Mouse (Mus musculus) gastrocnemius, adult 2 months (tissue): ENCODE results near the gene Trpc5. TPM values are rescaled to one million over a fixed set of nuclear protein-coding genes. Genes with fewer than 3 reads are reported as not detected.

Experiments used
- DNase-seq: peaks from one replicate; pipeline ENCODE4 v3.0.0; 2022
- H3K27ac ChIP-seq: fragments of 200-600 bp; 2 replicates; pipeline ENCODE4 v1.8.1; 2022; ENCODE audit warnings: mild to moderate bottlenecking
- H3K4me3 ChIP-seq: fragments of 200-600 bp; 2 replicates; pipeline ENCODE4 v1.8.1; 2022; ENCODE audit warnings: mild to moderate bottlenecking, moderate library complexity
- CTCF ChIP-seq: fragments of 200-600 bp; IDR thresholded peaks from 2 replicates; pipeline ENCODE4 v1.8.1; 2022; ENCODE audit warnings: antibody characterized with exemption, mild to moderate bottlenecking, moderate library complexity
- intact Hi-C: fragments of 180-260 bp; cut with DNase I; formaldehyde crosslinking; loops from one replicate; pipeline ENCODE4 v1.15.1; 2025
- total RNA-seq, 2 experiments: library from RNA; stranded (reverse); gene quantifications; 2 replicates each; pipeline ENCODE4 v1.2.3; 2021

Gene Trpc5
- total RNA-seq, 2 experiments from 2014 or later = 0.15 TPM; not detected in 1

GRCm38 (mm10) chrX:144464416-144464815, 223.6 kb downstream of the Trpc5 start:
- intact Hi-C loops = no loop called here
- Histone ChIP-seq H3K4me3 (no peak overlapping the region), H3K27ac (no peak overlapping the region)
- no peak for DNase-seq
- TF ChIP-seq CTCF = no peak

- TF ChIP-seq CTCF = no peak
- intact Hi-C loops = no loop called here
- no peak within 1 kb of the TSS for H3K4me3 ChIP-seq
- H3K27ac ChIP-seq = no peak within 1 kb of the TSS
- DNase-seq = no peak
Observed at GRCm38 (mm10) chrX:144456281-144456680, 231.7 kb downstream of the Trpc5 start, which contains the start of gene Trpc5os. TSS of gene Trpc5os (plus strand) at chrX:144456581.

GRCm38 (mm10) chrX:144423848-144424247, 264.1 kb downstream of the Trpc5 start:
- Histone ChIP-seq H3K4me3 (no peak overlapping the region), H3K27ac (no peak overlapping the region)
- intact Hi-C loops = no loop called here
- DNase-seq = no peak
- no peak for TF ChIP-seq CTCF

DNA sequence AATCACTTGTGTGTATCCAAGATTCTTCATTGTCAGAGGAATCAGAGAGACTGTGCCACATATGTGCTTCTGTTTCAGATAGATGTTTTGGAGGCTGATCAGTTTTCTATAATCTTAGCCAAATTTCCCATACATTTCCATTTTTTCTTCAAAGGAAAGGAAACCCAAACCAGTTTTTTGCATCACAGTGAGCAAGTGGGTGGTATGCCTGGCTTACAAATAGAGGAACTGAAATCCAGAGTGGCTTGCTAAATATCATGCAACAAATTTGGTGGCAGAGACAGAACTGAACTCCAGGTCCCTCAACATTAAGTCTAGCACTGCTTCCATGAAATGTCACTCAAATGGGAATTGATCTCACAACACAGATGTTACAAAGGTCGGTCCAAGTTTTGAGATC, 266.9 kb downstream of the Trpc5 start:
- DNase-seq = no peak
- no peak for TF ChIP-seq CTCF
- no peak overlapping the region for H3K4me3 ChIP-seq
- intact Hi-C loops = no loop called here
- H3K27ac ChIP-seq = no peak overlapping the region

DNA sequence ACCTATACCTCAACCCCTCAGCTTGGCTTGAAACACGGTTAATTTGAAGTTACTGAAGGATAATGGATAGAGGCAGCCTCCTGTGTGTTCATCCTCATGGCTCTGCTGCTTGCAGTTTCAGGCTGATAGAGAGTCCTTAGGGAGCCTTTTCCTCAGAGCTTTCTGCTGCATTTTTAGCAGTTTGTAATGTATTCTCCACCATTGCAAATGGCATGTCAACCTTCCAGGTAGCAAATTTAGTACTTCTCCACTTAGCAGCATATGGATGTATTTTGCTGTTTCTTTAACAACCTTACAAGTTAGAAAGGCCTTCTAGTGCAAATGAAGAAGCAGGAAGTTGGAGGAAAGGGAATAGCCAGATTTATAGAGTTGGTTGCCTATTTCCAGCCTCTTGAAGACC, 267.7 kb downstream of the Trpc5 start:
- intact Hi-C loops = no loop called here
- no peak overlapping the region for H3K27ac ChIP-seq
- DNase-seq = no peak
- TF ChIP-seq CTCF = no peak
- no peak overlapping the region for H3K4me3 ChIP-seq

- Histone ChIP-seq H3K27ac (no peak overlapping the region), H3K4me3 (no peak overlapping the region)
- intact Hi-C loops = no loop called here
- no peak for TF ChIP-seq CTCF
- DNase-seq = no peak
Observed at GRCm38 (mm10) chrX:144408036-144408435, 279.9 kb downstream of the Trpc5 start.

DNA sequence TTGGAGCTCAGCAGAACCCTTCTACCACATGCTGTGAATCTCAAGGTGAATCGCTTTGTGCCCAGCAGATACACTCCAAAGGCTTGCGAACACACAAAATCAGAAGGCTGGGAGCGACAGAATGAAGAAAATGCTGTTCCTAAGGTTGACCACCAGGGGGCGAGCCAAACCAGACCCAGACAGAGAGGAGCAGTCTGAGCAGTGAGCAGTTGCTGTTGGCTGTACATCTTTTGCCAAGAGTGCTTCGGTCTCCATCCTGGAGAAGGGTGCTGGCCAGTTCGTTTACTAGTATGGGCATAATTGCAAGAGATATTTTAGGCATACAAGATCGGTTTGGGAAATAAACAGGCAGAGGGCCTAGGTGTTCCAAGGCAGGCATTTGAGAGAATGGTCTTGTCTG, 284.5 kb downstream of the Trpc5 start:
- Histone ChIP-seq H3K27ac (no peak overlapping the region), H3K4me3 (no peak overlapping the region)
- intact Hi-C loops = no loop called here
- peak; percentile 77 for TF ChIP-seq CTCF
- DNase-seq = peak; percentile 31

GRCm38 (mm10) chrX:144374196-144374595, 313.8 kb downstream of the Trpc5 start:
- no peak overlapping the region for H3K27ac ChIP-seq
- TF ChIP-seq CTCF = no peak
- H3K4me3 ChIP-seq = no peak overlapping the region
- DNase-seq = no peak
- intact Hi-C loops = no loop called here

DNA sequence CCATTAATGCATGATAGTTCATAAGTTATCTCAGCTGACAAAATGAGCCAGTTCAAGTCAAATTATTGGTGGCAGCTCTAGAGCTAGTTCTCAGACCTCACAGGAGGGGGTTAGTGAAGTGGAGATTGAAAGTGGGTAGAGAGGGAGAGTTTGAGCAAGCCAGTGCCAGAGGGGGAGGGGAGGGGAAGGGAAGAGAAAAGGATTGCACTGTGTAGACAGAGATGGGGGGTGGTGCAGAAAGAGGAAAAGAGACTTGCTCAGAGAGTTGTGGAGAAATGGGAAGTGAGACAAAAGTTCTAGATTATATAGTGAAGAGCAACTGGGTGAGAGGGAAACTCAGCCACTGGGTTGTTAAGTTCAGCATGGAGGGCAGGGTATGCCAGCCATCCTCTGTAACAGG, 349.6 kb downstream of the Trpc5 start:
- intact Hi-C loops = no loop called here
- no peak for DNase-seq
- Histone ChIP-seq H3K27ac (no peak overlapping the region), H3K4me3 (no peak overlapping the region)
- TF ChIP-seq CTCF = no peak

GRCm38 (mm10) chrX:144337938-144338337, 350.0 kb downstream of the Trpc5 start:
- Histone ChIP-seq H3K27ac (no peak overlapping the region), H3K4me3 (no peak overlapping the region)
- no peak for DNase-seq
- TF ChIP-seq CTCF = no peak
- intact Hi-C loops = no loop called here

GRCm38 (mm10) chrX:144335332-144336015, 352.5 kb downstream of the Trpc5 start:
- intact Hi-C loops = no loop called here
- Histone ChIP-seq H3K27ac (no peak overlapping the region), H3K4me3 (no peak overlapping the region)
- DNase-seq = no peak
- TF ChIP-seq CTCF = no peak

Other genes with a start within 250 kb of the Trpc5 start
- not detected for gene Trpc5os, start 231.6 kb downstream of the Trpc5 start, total RNA-seq
- under 1 TPM in 1 of 2 experiments, not detected in 1; 0.13 TPM for gene Rtl4, start 727 bp upstream of the Trpc5 start, total RNA-seq